Mouse (Mus musculus) cerebellum, adult 2 months (tissue): ENCODE measurements around the gene Robo1.

Source experiments
- CTCF ChIP-seq: fragments of 200-500 bp; IDR thresholded peaks from 2 replicates; pipeline ENCODE4 v1.5.1; 2011; ENCODE audit warnings: low read depth, mild to moderate bottlenecking, control low read depth, low read length, moderate library complexity, borderline replicate concordance; ENCODE audit not compliant: insufficient read depth
- POLR2A ChIP-seq: fragments of 200-500 bp; IDR thresholded peaks from 2 replicates; pipeline ENCODE4 v1.6.1; 2011; ENCODE audit warnings: low read length, control low read depth, borderline replicate concordance; ENCODE audit not compliant: insufficient read depth

GRCm38 (mm10) chr16:72655411-72655810 is 347.3 kb downstream of the Robo1 start:
- no peak for TF ChIP-seq POLR2A
- no peak for TF ChIP-seq CTCF
